13 mouse cellular contexts compared by ENCODE assay signal in the genomic region with DNA sequence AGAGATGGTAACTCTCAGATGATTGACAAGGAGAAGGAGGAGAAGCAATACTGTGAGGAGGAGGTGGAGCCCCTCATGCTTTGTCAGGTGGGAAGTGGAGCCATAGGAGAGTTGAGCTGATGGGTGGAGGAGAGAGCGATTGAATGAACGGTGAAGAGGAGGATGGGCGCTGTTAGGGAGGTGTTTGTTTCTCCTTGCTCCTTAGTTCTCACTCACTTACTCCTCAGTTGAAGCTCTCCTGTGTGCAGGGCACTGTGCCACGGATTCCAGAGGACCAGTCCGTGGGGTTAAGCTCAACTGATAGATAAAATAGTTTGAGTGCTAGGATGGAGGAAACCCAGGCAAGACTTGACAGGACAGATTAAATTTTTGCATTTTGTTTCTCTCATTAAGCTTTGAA.
"Had no signal": no experiment of that assay in that cellular context is flagged by ENCODE, and none has a peak within 500 bp of the region (broad histone marks: within the 10 kb centered on the region; RNA-seq: fewer than 3 reads in every experiment).

No protein-coding gene starts in this region.

- H3K27me3 ChIP-seq: liver, embryonic 12.5 days; lung, embryonic 15.5 days; megakaryocyte, embryonic 14.5 days; midbrain, embryonic 13.5 days; stomach, embryonic 15.5 days had no signal

- H3K4me2 ChIP-seq: liver, embryonic 12.5 days; lung, embryonic 15.5 days; midbrain, embryonic 13.5 days; stomach, embryonic 15.5 days had no signal

- H3K27ac ChIP-seq: left cerebral cortex, adult 2 months; limb, embryonic 10.5 days; liver, embryonic 12.5 days; lung, embryonic 15.5 days; macrophage; midbrain, embryonic 13.5 days; stomach, embryonic 15.5 days had no signal

- H3K36me3 ChIP-seq: limb, embryonic 10.5 days; liver, embryonic 12.5 days; lung, embryonic 15.5 days; midbrain, embryonic 13.5 days; stomach, embryonic 15.5 days had no signal

- H3K9me3 ChIP-seq: limb, embryonic 10.5 days; liver, embryonic 12.5 days; lung, embryonic 15.5 days; megakaryocyte, embryonic 14.5 days; midbrain, embryonic 13.5 days; stomach, embryonic 15.5 days had no signal

- DNase-seq: lung, postnatal 14 days; right cerebral cortex, adult 18-20 months; right cerebral cortex, postnatal 4 days; spleen, adult 18-20 months; thymus, postnatal 36 days had no signal

- H3K9ac ChIP-seq: liver, embryonic 12.5 days; lung, embryonic 15.5 days; midbrain, embryonic 13.5 days; stomach, embryonic 15.5 days had no signal

- ATAC-seq: liver, embryonic 12.5 days; midbrain, embryonic 13.5 days had no signal

- H3K4me3 ChIP-seq: left cerebral cortex, adult 2 months; limb, embryonic 10.5 days; liver, embryonic 12.5 days; lung, embryonic 15.5 days; megakaryocyte, embryonic 14.5 days; midbrain, embryonic 13.5 days; stomach, embryonic 15.5 days had no signal
